Mouse (Mus musculus) bone marrow macrophage, adult 2 months (primary cell): ENCODE results near the gene Mgat2. TPM values are rescaled to one million over a fixed set of nuclear protein-coding genes. Genes with fewer than 3 reads are reported as not detected.
"Not testable (repeated sequence)": the region's sequence is repeated elsewhere in the genome, so short reads cannot be mapped to it uniquely, and the experiment has no call there.

ENCODE experiments used
- H3K27ac ChIP-seq: 2 replicates; pipeline ENCODE4 v1.5.1; 2012; ENCODE audit warnings: low read depth, low read length; ENCODE audit not compliant: insufficient read depth
- H3K4me1 ChIP-seq: 2 replicates; pipeline ENCODE4 v1.6.1; 2012; ENCODE audit warnings: low read length; ENCODE audit not compliant: control insufficient read depth, insufficient read depth
- H3K4me3 ChIP-seq: 2 replicates; pipeline ENCODE4 v1.5.1; 2012; ENCODE audit warnings: mild to moderate bottlenecking, low read length, moderate library complexity; ENCODE audit not compliant: insufficient read depth
- CTCF ChIP-seq: IDR thresholded peaks from 2 replicates; pipeline ENCODE4 v1.5.1; 2012; ENCODE audit warnings: low read depth, mild to moderate bottlenecking, low read length, moderate library complexity
- POLR2A ChIP-seq: IDR thresholded peaks from 2 replicates; pipeline ENCODE4 v1.6.1; 2012; ENCODE audit warnings: mild to moderate bottlenecking, low read depth, low read length, borderline replicate concordance
- polyA plus RNA-seq: library from polyadenylated mRNA; stranded (reverse); fragments of >200 nt; gene quantifications from 2 replicates; pipeline ENCODE4 v1.2.4, GENCODE M21; 2012; ENCODE audit not compliant: missing spikeins, insufficient read depth, insufficient read length

Gene Mgat2
- polyA plus RNA-seq, 1 experiment = 60.4 TPM

DNA sequence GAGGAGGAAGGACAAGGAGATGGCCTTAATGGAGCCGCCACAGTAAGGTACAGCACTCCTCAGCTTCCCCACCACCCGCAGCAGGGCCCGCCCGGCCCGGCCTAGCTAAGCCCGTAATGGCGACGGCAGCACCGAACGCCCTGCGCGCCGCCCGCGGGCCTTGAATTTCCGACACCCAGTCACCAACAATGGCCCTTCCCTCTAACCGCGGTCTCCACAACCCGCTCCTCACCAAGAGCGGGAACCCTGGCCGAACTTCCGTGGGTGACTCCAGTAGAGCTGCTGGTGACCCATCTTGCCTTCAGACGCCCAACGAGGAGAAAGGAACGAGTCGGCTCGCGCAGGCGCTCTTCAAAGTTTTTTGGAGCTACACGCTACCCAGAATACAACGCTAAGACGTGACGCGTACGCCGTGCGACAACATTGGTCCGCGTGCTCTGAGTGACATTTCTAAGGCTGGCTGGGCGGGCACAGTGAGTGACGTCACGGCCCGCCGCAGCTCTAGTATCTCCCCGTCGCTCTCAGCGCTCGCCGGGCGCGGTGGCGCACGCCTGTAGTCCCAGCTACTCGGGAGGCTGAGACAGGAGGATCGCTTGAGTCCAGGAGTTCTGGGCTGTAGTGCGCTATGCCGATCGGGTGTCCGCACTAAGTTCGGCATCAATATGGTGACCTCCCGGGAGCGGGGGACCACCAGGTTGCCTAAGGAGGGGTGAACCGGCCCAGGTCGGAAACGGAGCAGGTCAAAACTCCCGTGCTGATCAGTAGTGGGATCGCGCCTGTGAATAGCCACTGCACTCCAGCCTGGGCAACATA is 25.0 kb upstream of the Mgat2 start, which contains the start of gene Rps29:
Gene Rps29, minus strand, starts transcription at position 422 of the 813 bp plus-strand sequence.
- Histone ChIP-seq H3K27ac (peak within 1 kb of the TSS; percentile 68), H3K4me3 (peak within 1 kb of the TSS; percentile 89)
- H3K4me1 ChIP-seq = not testable (repeated sequence)
- TF ChIP-seq POLR2A = peak; percentile 82

DNA sequence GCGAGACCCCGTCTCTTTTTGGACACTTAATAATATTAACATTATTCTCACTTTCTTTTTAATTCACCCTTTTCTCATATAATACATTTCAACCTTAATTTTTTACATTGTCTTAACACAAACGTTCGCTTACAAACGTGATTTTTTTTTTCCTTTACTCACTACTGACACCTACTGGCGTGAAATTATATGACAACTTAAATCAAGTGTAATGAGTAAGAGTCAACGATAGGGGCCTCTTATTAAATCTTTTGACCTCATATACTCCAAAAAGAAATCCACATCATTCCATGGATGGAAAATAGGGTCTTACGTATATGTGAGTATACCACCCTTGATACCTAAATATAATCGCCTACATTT is 24.4 kb upstream of the Mgat2 start:
- no peak for TF ChIP-seq CTCF
- Histone ChIP-seq H3K27ac (no peak overlapping the region), H3K4me1 (peaks cover 6% of the 10 kb centered on the region), H3K4me3 (no peak overlapping the region)

DNA sequence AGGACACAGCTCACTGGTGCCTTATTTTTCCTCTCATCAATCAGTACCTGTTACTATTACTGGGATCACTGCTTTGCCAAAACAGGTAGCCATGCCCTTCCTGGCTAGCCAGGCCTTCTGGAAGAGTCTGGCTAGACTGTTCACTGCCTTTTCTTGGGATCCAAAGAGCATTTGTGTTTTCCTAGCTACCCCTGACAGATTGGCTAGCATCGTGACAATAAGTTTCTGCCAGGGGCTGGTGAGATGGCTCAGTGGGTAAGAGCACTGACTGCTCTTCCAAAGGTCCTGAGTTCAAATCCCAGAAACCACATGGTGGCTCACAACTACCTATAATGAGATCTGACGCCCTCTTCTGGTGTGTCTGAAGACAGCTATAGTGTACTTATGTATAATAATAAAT is 23.3 kb upstream of the Mgat2 start:
- not testable (repeated sequence) for H3K4me3 ChIP-seq, H3K4me1 ChIP-seq, H3K27ac ChIP-seq

DNA sequence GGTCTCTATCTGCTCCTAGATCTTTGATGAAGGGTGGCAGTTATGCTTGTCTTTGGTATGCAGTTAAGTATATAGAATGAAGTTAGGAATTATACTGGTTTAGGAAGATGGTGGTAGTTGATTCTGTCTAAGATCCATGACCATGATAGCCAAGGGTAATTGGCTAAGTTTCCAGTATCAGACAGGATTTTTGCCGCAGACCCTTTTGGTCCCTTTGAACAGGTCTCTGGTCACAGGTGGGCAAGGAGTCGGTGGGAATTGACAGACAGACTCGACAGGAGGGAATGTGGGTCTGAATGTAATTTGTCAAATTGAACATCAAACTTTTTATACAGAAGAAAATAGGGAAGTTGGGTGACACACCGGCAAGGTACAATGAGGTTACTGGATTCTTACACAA is 20.4 kb upstream of the Mgat2 start:
- H3K4me1 ChIP-seq, H3K27ac ChIP-seq, H3K4me3 ChIP-seq: not testable (repeated sequence)

DNA sequence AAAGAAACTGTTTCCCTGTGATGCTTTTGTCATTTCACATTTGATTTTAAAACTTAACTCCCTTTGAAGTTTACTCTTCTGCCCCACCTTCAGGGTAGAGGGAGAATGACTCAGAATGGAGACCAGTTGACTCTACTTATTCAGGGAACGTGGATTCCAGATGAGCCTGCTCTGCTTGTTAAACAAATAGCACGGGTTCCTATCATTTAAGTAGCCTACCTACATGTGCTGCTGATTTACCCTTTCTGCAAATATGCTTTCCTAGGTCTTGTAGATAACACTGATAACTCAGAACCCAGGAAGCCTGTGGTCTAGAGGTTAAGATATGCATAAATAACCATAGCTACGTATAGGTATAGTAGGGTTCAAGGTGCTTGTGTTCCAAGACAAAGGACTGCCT is 19.1 kb upstream of the Mgat2 start:
- H3K27ac ChIP-seq = no peak overlapping the region
- H3K4me1 ChIP-seq = peaks cover 3% of the 10 kb centered on the region
- H3K4me3 ChIP-seq = no peak overlapping the region
- no peak for TF ChIP-seq CTCF
- no peak for TF ChIP-seq POLR2A

DNA sequence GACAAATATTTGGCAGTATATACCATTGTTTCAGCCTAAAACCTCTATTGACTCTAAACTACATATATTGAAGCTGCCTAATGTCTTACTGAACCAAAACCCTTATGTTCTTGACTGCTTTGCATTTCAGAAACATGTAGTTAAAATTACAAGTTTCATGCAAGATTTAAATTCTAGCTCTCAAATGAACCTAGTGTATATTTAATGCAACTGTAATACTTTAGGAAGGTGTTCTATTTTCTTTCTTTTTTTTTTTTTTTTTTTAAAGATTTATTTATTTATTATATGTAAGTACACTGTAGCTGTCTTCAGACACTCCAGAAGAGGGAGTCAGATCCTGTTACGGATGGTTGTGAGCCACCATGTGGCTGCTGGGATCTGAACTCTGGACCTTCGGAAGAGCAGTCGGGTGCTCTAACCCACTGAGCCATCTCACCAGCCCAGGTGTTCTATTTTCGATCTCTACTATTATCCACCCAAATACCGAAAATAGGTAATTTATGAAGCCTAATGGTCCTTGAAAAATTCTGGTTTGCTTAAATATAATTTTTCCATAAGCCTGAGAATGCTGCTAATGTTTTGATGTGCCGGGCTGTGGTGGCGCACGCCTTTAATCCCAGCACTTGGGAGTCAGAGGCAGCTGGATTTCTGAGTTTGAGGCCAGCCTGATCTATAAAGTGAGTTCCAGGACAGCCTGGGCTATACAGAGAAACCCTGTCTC is 16.9 kb upstream of the Mgat2 start:
- not testable (repeated sequence) for H3K27ac ChIP-seq, H3K4me3 ChIP-seq
- H3K4me1 ChIP-seq = peaks cover 17% of the 10 kb centered on the region

DNA sequence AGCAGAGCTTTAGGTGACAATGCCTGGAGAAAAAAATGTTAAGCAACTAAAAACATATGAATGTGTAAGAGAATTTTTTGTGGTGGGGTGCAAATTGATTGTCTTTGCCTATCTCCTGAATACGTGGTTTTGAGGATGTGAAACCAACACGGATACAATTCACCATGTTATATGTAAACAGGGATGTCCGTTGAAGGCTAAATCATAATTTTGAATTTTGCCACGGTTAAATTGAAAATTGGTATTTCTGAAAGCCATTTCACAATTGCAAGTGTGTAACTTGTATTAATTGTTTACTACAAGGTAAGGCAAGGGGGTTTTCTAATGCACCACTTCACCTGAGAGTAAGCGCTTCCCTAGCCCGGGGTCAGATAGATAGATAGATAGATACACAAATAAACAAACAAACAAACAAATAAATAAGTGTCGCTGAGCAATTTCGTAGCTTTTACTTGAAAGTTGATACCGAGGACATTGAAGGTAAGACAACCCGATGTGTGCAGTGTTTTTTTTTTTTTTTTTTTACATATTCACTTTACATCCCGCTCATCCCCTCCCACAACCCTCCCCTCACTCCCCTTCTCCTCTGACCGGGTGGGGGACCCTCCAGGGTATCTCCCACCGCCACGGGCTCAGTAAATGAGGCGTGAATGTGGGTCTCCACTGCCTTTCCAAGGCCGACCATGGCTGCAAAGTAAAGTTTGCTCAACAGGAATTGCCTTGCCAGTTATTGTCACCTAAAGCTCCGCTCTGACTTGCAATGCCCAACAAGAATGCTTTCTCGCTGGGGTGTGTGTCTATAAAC is 16.1 kb upstream of the Mgat2 start:
- Histone ChIP-seq H3K4me1 (peaks cover 19% of the 10 kb centered on the region), H3K27ac (no peak overlapping the region), H3K4me3 (peak overlapping the region; percentile 99)
- no peak for TF ChIP-seq POLR2A
- TF ChIP-seq CTCF = no peak

DNA sequence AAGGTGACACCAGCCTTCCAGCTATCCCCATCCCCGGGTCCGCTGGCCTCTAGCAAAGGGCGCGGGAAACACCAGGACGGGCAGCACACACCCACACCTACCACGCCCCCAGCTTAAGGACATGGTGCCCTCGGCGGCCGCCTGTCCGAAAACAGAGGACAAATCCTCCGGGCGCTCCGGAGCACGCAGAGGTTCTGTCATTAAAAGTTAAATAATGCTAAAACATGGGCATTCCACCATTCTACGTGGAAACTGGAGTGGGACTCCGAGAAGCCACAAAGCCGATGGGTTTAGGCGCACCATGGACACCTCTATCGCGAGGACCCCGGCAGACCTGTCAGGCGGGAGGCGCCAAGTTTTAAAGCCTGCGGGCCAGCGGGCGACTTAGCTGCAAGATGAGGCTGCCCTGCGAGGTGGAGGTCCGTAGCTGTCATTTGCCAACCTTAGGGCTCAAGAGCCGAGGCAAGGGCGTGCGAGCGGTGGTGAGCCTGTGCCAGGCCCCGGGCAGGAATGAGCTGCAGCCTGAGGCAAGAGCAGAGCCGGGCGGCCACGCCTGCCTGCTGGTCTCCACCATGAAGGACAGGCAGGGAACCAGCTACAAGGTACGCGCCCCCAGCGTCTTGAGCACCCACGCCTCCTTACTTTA is 15.4 kb upstream of the Mgat2 start, which contains the start of gene Lrr1:
Gene Lrr1, plus strand, starts transcription at position 354 of the 646 bp plus-strand sequence.
- TF ChIP-seq CTCF (no peak), POLR2A (no peak)
- Histone ChIP-seq H3K4me1 (peaks cover 19% of the 10 kb centered on the region), H3K27ac (peak within 1 kb of the TSS; percentile 66), H3K4me3 (peak within 1 kb of the TSS; percentile 99)

DNA sequence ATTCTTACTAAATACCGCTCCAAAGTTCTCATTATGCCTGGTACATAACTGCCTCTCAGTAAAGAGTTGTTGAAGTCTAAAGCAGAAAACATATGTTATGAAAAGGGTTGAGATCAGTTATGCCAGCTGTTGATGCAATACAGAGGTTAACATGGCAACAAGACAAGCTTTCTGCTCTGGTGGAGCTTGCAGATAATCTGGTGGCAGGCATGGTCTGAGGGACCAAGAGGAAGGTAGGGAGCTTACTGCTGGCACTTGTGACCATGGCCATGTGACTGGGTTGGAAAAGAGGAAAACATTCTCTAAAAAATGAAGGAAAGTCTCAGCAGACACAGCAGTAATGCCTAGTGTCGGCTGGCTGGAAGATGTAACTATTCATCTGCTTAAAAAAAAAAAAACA is 12.7 kb upstream of the Mgat2 start:
- no peak for TF ChIP-seq CTCF
- peaks cover 19% of the 10 kb centered on the region for H3K4me1 ChIP-seq
- peak overlapping the region; percentile 63 for H3K27ac ChIP-seq
- H3K4me3 ChIP-seq = no peak overlapping the region

DNA sequence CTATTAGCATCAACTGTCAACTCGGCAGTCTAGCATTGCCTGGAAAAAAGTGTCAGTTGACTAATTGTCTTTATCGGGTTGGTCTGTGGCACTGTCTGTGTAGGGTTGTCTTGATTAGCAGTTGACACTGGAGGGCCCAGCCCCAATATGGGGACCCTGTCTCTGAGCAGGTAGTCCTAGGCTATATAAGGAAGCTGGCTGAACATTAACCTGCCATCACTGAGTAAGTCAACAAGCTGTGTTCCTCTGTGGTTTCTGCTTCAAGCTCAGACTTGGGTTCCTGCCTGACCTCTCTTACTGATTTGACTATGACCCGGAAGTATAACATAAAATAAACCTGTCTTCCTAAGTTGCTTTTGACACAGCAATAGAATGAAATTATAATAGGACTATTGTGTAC is 8.0 kb upstream of the Mgat2 start:
- TF ChIP-seq POLR2A = no peak
- no peak for TF ChIP-seq CTCF
- H3K27ac ChIP-seq = no peak overlapping the region
- H3K4me3 ChIP-seq = no peak overlapping the region
- peaks cover 12% of the 10 kb centered on the region for H3K4me1 ChIP-seq
